Mouse (Mus musculus) intestine, embryonic 16.5 days (tissue): ENCODE measurements at regions not wholly inside any gene's neighbourhood (a gene's known extent, or its start where the extent isn't known, plus 50 kb on each side); places are given as distances from the start of the nearest gene placed in this dataset.

ENCODE experiments used
- ATAC-seq: fragments of 200-750 bp; cut with Nextera tagmentation; 2 replicates; pipeline ENCODE4 v1.8.0; 2017; ENCODE audit warnings: moderate TSS enrichment, moderate library complexity
- H3K27ac ChIP-seq: fragments of 300-500 bp; sonication (generic); 2 replicates; pipeline ENCODE4 v1.5.1; 2014; ENCODE audit warnings: mild to moderate bottlenecking, low read length
- H3K27me3 ChIP-seq: fragments of 300-500 bp; sonication (generic); replicated peaks from 2 replicates; pipeline ENCODE4 v1.6.1; 2014; ENCODE audit warnings: low read length, control low read depth, mixed read lengths; ENCODE audit not compliant: control insufficient read depth, insufficient read depth
- H3K36me3 ChIP-seq: fragments of 300-500 bp; sonication (generic); 2 replicates; pipeline ENCODE4 v1.6.1; 2014; ENCODE audit warnings: low read length, control low read depth; ENCODE audit not compliant: control insufficient read depth, insufficient read depth
- H3K4me1 ChIP-seq: fragments of 300-500 bp; sonication (generic); 2 replicates; pipeline ENCODE4 v1.6.1; 2014; ENCODE audit warnings: low read length, control low read depth, mixed read lengths; ENCODE audit not compliant: control insufficient read depth, insufficient read depth
- H3K4me2 ChIP-seq: fragments of 300-500 bp; sonication (generic); 2 replicates; pipeline ENCODE4 v1.6.1; 2014; ENCODE audit warnings: low read depth, low read length, control low read depth
- H3K4me3 ChIP-seq: fragments of 300-500 bp; sonication (generic); 2 replicates; pipeline ENCODE4 v1.5.1; 2014; ENCODE audit warnings: mild to moderate bottlenecking, low read length
- H3K9ac ChIP-seq: fragments of 300-500 bp; sonication (generic); 2 replicates; pipeline ENCODE4 v1.6.1; 2014; ENCODE audit warnings: low read depth, low read length
- H3K9me3 ChIP-seq: fragments of 300-500 bp; sonication (generic); 2 replicates; pipeline ENCODE4 v1.6.1; 2016; ENCODE audit warnings: low read length, control low read depth; ENCODE audit not compliant: control insufficient read depth
- WGBS: fragments of 180-500 bp; shearing (Covaris S2); extraction: QIAGEN DNeasy Blood & Tissue Kit; methylation state at CpG from one replicate; pipeline ENCODE4 v1.1.7; 2014; 5-methylcytosine and 5-hydroxymethylcytosine counted together

DNA sequence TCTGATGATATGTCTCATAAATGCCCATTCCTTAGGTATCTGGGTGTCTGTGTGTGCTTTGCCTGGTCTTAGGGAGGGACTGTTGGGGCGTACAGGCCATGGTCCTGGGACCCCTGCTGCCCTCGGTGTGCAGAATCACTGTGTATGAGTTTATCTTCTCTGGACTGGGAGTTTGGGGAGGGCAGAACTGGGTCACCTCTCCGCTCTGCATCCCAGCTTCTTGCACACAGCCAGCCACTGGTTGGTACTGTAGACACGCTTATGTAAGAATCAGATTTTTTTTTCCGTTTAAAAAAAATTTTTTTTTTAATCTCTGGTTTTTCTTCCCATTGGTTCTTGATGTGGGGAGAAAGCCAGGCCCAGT lies 140.8 kb upstream of the Ubr2 start:
- Histone ChIP-seq H3K9ac (no peak overlapping the region), H3K4me2 (peak overlapping the region; percentile 57), H3K27me3 (no peaks in the 10 kb centered on the region), H3K9me3 (no peaks in the 10 kb centered on the region), H3K36me3 (no peaks in the 10 kb centered on the region), H3K4me3 (peak overlapping the region; percentile 42), H3K27ac (peak overlapping the region; percentile 41; the same call in 1 of the 2 replicates), H3K4me1 (peaks cover 23% of the 10 kb centered on the region)
- ATAC-seq: peak; percentile 26
- 51% methylated on average over 5 of the region's 5 CpGs for WGBS

DNA sequence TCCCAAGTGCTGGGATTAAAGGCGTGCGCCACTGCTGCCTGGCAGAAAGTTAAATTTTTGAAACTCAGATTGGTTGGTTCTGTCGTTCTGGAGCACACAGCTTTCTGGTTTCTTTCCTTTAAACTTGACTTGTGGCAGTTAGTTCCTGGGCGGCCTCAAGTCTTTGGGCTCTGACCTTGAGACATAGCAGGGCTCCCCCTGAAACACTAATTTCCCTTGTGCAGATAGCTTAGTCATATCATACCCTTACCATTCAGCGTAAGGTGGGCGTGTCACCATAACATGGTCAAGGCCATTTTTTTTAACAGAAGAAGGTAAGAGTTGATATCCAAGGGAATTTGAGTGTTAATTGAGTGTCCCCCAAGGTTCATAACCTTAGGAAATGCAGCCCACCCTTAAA lies 140.3 kb upstream of the Ubr2 start:
- Histone ChIP-seq H3K27me3 (no peaks in the 10 kb centered on the region), H3K36me3 (no peaks in the 10 kb centered on the region), H3K4me2 (no peak overlapping the region), H3K9ac (no peak overlapping the region), H3K27ac (no peak overlapping the region), H3K9me3 (no peaks in the 10 kb centered on the region), H3K4me1 (peaks cover 23% of the 10 kb centered on the region), H3K4me3 (no peak overlapping the region)
- no peak for ATAC-seq
- 73% methylated on average over 6 of the region's 6 CpGs for WGBS

DNA sequence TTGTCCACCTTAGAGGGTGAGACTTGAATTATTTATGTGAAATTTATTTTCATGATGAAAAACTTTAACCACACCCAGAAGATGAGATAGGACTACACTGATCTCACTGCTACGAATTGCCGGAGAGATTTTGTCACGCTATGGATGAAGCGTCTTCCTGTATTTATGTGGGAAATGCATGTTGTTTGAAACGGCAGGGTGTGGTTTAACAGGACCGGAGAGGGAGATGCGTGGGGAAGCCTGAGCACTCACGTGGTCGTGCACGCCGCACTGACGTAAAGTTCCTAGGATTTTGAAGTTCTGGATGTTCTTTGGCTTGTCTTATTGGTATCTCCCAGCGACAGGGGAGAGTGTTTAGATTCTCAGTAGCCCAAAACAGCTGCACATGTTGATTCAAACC lies 139.3 kb upstream of the Ubr2 start:
- Histone ChIP-seq H3K27ac (no peak overlapping the region), H3K4me3 (no peak overlapping the region), H3K9ac (no peak overlapping the region), H3K27me3 (no peaks in the 10 kb centered on the region), H3K4me2 (no peak overlapping the region), H3K9me3 (no peaks in the 10 kb centered on the region), H3K4me1 (peaks cover 26% of the 10 kb centered on the region), H3K36me3 (no peaks in the 10 kb centered on the region)
- 81% methylated on average over 13 of the region's 13 CpGs for whole genome bisulfite sequencing
- ATAC-seq: no peak

DNA sequence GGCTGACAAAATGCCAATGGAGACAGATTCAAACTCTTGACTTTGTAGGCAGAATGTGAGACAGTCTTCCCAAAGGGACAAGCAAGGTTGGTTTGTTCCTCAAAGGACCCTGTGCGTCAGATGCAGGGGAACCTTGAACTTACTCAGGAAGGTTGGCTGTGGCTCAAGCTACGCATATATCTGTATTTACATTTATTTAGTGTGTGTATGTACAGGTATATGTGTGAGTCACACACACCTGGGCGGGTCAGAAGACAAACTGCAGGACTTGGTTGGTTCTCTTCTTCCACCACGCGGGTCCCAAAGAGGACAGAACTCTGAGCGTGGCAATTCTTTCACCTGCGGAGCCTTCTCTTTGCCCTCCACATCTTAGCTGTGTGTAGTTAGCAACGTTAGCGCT lies 138.8 kb upstream of the Ubr2 start:
- no peak overlapping the region for H3K9ac ChIP-seq
- no peak overlapping the region for H3K27ac ChIP-seq
- no peaks in the 10 kb centered on the region for H3K9me3 ChIP-seq
- no peaks in the 10 kb centered on the region for H3K27me3 ChIP-seq
- 85% methylated on average over 9 of the region's 9 CpGs for WGBS
- no peak overlapping the region for H3K4me3 ChIP-seq
- no peak overlapping the region for H3K4me2 ChIP-seq
- no peak for ATAC-seq
- peaks cover 31% of the 10 kb centered on the region for H3K4me1 ChIP-seq
- no peaks in the 10 kb centered on the region for H3K36me3 ChIP-seq

DNA sequence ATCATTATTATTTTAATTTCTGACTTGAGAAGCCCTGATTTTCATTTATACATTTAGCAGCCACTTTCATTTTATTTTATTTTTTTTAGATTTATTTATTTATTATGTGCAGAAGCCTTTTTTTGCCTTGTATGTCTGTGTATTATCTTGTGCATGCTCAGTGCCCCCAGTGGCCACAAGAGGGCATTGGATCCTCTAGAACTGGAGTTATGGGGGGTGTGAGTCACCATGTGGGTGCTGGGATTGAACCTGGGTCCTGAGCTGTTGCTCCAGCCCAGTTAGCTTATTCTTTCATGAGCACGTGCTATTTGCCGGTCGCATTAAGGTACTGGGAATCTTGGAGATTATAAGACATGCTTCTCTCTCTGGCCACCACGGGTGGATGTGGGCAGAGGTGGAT lies 136.3 kb upstream of the Ubr2 start:
- Histone ChIP-seq H3K27me3 (no peaks in the 10 kb centered on the region), H3K9ac (no peak overlapping the region), H3K4me1 (peaks cover 37% of the 10 kb centered on the region), H3K4me2 (no peak overlapping the region), H3K36me3 (no peaks in the 10 kb centered on the region), H3K9me3 (no peaks in the 10 kb centered on the region), H3K27ac (no peak overlapping the region), H3K4me3 (no peak overlapping the region)
- no peak for ATAC-seq
- WGBS: 96% methylated on average over 4 of the region's 4 CpGs

DNA sequence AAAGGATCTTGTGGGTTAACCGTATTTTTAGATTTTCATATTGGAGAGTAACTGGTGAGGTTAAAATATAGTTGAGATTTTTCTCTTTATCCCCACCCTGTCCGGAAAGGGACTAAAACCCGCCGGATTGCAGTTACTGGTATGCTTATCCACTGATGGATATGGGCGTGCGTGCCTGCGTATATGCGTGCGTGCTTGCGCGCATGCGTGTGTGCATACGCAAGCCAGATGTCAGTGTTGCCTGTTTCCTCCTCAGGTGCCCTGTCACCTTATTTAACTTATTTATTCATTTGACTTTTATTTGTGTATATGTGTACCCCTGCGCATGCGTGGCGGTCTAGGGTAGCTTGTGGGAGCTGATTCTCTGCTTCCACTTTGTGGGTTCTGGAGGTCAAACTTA lies 135.2 kb upstream of the Ubr2 start:
- ATAC-seq: no peak
- no peak overlapping the region for H3K4me3 ChIP-seq
- H3K4me1 ChIP-seq: peaks cover 28% of the 10 kb centered on the region
- no peak overlapping the region for H3K9ac ChIP-seq
- no peaks in the 10 kb centered on the region for H3K27me3 ChIP-seq
- no peaks in the 10 kb centered on the region for H3K36me3 ChIP-seq
- 96% methylated on average over 16 of the region's 16 CpGs for WGBS
- no peak overlapping the region for H3K27ac ChIP-seq
- no peaks in the 10 kb centered on the region for H3K9me3 ChIP-seq
- H3K4me2 ChIP-seq: no peak overlapping the region

DNA sequence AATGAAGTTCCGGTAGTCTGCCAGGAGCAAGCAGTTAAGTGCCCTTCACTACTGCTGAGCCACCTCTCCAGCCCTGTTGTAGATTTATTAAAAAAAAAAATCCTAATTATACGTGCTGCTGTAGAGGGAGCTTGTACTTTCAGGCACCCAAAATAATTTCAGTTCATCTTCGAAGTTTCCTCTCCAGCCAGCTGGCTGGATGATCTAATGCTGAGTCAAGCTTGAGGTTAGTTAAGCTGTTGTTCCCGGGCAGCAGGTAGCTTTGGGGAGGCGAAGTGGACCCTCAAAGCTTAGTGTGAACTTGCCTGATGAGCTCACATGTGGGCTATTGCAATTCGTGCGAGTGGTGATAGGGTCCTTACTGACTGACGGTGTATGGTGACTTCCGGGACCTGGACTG lies 134.6 kb upstream of the Ubr2 start:
- H3K4me2 ChIP-seq: no peak overlapping the region

DNA sequence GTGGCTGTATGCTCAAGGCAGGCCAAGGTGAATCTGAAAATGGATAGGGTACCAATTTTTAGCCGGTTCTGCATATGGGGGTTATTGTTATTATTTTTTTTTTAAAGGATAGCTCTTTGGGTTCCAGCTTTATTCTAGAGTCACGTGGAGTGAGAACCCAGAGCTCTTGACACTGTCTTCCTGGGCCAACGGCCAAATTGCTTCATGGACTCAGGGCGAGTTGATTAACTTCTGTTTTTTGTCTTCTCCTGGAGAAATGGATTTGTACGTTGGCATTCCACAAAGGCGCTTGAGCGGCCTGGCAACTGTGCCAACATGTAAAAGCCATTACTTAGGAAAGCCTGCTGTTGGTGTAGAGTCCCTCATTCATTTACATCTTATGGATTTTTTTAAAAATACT lies 134.1 kb upstream of the Ubr2 start:
- H3K4me1 ChIP-seq: peaks cover 28% of the 10 kb centered on the region
- 51% methylated on average over 7 of the region's 7 CpGs for WGBS
- H3K4me2 ChIP-seq: no peak overlapping the region
- ATAC-seq: no peak
- no peak overlapping the region for H3K9ac ChIP-seq
- H3K27ac ChIP-seq: no peak overlapping the region
- H3K4me3 ChIP-seq: no peak overlapping the region
- H3K27me3 ChIP-seq: no peaks in the 10 kb centered on the region
- no peaks in the 10 kb centered on the region for H3K9me3 ChIP-seq
- H3K36me3 ChIP-seq: no peaks in the 10 kb centered on the region

More for the DNA sequence above, 134.6 kb upstream of the Ubr2 start:
- Histone ChIP-seq H3K9me3 (no peaks in the 10 kb centered on the region), H3K27me3 (no peaks in the 10 kb centered on the region), H3K9ac (no peak overlapping the region), H3K4me1 (peaks cover 28% of the 10 kb centered on the region), H3K4me3 (no peak overlapping the region), H3K27ac (no peak overlapping the region), H3K36me3 (no peaks in the 10 kb centered on the region)
- ATAC-seq: no peak
- WGBS: 71% methylated on average over 9 of the region's 9 CpGs

DNA sequence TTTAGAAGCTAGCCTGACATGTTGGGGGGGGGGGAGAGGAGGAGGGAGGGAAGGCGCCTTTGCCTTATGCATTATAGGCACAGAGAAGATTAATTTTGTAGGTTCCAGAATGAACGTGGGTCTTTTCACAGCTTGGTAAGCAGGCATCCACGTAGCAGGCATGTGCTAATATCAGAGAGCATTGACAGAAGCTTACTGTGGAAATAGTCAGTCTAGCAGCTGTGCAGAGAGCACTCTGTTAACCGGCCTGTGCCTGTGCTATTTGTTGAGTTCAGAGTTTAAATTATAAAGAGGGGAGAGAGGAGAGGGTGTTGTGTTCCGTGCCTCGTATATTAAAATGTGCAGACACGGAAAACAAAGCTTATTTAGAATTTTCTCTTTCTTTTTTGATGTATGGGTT lies 133.5 kb upstream of the Ubr2 start:
- H3K9me3 ChIP-seq: no peaks in the 10 kb centered on the region
- 50% methylated on average over 7 of the region's 7 CpGs for WGBS
- ATAC-seq: no peak
- H3K4me1 ChIP-seq: peaks cover 32% of the 10 kb centered on the region
- no peak overlapping the region for H3K9ac ChIP-seq
- H3K36me3 ChIP-seq: no peaks in the 10 kb centered on the region
- H3K4me3 ChIP-seq: no peak overlapping the region
- H3K4me2 ChIP-seq: no peak overlapping the region
- H3K27ac ChIP-seq: no peak overlapping the region
- no peaks in the 10 kb centered on the region for H3K27me3 ChIP-seq

DNA sequence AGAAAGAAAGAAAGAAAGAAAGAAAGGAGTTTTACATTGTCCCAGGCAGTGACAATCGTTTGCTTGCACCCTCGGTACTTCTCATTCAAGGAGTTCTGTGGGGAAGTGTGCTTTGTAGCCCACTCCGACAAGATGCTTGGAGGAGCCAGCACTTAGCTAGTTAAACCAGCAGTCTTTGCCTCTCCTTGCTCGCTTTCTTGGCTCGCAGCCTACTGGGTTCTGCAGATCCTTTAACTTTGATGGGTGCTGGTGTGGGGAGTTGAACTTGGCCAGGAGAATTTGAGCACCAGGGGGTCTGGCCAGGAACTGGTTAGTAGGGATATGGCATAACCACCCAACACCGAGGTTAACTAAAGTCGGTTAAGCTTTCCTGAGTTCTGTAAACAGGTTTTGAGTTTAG lies 132.5 kb upstream of the Ubr2 start:
- Histone ChIP-seq H3K4me2 (peak overlapping the region; percentile 88), H3K27me3 (no peaks in the 10 kb centered on the region), H3K4me3 (peak overlapping the region; percentile 73), H3K36me3 (no peaks in the 10 kb centered on the region), H3K9me3 (no peaks in the 10 kb centered on the region), H3K4me1 (peaks cover 34% of the 10 kb centered on the region), H3K27ac (peak overlapping the region; percentile 9; the same call in 1 of the 2 replicates), H3K9ac (peak overlapping the region; percentile 48; the same call in 1 of the 2 replicates)
- 18% methylated on average over 7 of the region's 7 CpGs for WGBS
- no peak for ATAC-seq
